Mouse (Mus musculus) B cell, adult 2 months (primary cell): ENCODE data around the gene Ak2.

Experiments used
- DNase-seq, 2 experiments: peaks; one replicate each; pipeline ENCODE4 v3.0.0; 2022

Ak2 gene

DNA sequence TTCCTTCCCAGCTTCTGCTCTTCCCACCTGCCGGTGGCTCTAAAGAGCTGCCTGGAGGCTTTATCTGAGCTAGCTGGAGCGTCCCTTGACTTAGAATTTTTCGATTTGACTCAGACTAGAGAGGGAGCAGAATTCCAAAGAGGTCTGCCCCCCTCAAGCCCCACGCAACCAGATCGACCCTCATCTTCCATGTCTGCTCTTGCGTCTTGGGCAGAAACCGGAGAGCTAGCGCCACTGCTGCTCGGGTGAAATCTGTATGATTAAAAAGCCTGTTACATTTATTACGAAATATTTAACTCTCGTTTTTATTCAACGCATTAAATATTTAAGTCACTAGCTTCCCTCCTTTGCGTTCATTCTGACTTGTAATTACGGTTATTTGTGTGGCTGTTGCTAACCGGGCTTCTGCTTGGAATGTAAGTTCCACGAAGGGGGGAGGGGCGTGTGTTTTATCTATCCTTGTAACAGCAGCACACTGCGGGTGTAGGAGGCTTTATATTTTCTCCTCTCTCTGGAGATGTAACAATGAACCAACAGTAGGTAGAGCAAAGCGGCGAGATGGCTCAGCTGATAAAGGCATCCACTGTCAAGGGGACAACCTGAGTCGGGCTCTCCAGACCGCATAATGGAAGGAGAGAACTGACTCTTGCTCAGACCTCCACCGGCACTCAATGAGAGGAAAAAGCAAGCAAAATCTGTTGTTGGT is 57.7 kb downstream of the Ak2 start:
- DNase-seq: peak in 1 of 2 experiments; percentile 23

DNA sequence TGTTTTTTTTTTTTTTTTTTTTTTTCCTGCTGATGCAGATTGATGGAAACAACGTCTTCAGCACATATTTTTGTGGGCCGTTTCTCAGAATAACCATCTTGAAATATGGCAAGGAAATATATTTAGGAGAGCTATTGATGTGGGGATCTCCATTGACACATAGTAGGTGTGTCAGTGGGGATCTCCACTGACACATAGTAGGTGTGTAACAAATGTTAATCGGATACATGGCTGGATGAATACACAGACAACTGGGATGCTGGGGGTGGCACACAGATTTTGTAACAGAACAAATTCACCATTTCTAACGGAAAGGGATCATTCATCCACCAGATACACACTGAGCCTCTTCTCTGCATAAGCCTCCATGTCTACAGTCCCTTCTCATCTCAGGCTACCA is 58.6 kb downstream of the Ak2 start:
- no peak for DNase-seq

DNA sequence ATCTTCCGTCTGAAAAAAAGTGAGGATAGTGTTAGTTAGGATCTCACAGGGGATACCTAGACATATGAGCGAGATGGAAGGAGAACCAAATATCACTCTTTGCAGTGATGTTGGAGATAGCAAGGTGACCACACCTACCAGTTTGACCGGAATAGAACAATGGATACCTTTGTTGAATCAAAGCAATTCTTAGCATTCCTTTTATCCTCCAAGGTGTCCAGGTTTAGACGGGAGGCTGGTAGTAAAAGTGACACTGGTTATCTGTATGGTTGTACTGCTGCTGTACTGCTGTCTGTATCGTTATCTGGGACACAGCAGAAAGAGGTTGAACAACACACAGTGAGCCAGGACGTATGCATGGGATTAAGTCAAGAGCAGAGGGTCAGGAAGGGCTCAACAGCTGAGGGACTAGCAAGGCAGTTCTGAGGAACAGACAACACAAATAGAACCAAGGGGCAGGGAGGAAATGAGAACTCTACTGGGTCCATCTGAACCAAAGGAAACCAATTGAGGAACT is 59.2 kb downstream of the Ak2 start:
- no peak for DNase-seq

DNA sequence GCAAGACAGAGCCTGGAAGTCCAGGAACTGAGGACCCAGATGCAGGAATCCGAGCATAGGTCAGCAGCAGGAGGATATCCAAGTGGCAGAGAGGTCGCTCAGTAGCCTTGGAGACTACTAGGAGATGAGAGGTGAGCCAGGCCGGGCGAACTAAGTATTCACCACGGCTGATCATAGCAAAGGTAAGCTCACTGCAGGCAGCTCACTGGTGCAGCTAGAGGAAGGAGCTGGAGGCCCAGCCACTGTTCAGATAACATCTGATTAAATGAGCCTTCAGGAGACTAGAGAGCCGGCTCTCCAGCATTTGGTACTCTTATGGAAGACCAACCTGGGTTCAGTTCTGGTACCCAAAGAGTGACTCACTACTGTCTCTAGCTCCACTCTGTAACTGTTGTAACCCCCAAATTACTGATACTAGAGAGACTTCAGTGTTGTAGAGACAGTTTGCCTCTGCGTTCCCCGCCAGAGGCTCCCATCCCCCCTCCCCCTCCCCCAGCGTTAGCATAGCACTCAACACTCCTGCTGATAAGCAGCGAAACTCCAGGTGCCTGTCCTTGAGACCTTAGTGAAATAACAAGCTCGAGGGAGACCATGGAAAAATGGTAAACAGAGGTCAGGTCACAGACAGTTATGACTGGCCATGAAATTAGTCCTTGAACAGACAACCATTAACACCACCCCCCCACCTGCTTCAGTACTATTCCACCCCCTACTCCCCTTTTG is 59.9 kb downstream of the Ak2 start:
- DNase-seq: no peak

DNA sequence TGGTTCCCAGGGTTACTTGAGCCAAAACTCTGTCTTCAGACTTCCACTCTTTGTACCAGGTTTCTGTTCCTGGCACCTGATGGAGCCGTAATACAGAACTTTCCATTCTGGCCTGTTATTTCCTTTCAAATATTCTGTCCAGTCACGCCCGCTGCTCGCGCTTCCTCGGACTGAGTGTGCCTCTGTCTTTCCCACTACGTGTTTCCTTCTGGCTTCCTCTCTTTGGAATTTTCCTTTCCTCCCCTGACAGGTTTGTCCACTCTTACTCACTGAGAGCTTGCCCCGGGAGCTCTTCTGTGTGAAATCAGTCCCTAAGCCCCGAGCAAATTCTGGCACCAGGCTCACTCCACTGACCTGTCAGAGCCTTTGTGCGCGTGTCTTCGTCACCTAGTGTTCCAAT is 63.0 kb downstream of the Ak2 start:
- no peak for DNase-seq

DNA sequence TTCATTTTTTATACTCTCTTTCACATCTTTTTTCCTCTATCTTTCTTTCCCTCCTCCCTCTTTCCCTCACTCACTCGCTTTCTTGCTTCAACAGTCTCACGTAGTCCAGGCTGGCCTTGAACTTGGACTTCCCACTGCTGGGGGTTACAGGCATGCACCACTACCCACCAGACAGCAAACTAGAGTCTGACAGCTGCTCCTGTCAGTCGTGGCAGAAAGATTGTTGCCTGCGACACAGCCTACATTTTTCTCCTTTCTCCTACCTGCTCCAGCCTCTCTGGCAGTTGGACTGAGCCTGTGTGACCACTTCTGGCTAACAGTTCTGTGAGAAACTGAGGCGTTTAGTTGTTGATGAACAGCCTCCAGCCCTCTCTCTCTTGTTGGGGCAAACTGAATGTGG is 63.8 kb downstream of the Ak2 start:
- no peak for DNase-seq

DNA sequence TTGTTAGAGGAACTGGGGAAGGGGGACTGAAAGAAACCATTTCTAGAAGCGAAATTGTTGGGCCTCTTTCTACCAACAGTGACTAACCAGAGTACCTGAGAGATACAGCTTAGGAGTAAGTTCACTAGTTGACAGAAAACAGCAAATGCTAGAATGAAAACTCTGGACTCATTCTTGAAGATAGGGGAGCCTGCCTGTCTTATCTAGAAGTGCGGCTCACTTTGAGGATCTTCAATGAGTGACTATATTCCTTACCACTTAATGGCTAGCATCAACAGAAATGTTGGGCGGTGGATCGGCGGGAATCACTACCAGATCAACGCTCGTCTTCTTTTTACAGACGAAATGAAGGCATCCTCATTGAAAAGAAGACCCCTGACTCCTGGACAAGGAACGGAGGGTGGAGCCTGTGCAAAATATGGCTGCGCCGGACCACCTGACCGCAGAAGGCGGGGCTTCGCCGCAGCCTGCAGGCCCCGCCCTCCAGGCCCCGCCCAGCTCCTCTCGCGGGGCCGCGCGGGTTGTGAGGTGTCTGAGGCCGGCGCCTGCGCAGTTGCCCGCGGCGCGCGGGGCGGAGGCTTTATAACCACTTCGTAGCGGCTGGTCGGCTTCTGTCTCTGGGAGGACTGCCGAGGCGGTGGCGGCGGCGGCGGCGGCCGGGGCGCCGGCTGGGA is 65.9 kb downstream of the Ak2 start:
- peak; percentile 98 to 99 for DNase-seq

DNA sequence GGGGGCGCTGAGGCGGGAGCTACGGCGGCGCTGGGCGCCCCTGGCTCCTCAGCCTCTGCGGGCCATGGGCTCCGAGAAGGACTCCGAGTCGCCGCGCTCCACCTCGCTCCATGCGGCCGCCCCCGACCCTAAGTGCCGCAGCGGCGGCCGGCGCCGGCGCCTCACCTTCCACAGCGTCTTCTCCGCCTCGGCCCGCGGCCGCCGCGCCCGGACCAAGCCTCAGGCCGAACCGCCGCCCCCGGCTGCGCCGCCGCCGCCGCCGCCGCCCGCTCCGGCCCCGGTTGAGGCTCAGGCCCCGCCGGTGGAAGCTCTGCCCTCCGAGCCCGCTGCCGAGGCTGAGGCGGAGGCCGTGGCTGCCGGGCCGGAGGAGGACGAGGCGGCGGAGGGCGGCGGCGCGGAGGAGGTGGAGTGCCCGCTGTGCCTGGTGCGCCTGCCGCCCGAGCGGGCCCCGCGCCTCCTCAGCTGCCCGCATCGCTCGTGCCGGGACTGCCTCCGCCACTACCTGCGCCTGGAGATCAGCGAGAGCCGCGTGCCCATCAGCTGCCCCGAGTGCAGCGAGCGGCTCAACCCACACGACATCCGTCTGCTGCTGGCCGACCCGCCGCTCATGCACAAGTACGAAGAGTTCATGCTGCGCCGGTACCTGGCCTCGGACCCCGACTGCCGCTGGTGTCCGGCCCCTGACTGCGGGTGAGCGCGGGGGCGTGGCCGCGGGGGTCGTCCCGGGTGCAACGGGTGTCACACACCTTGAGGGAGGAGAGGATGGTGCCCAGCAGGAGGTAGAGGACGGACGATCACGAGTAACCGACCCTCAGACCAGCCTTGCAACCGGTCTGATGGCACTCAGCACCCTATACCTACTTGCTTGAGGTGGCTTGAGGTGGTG is 66.7 kb downstream of the Ak2 start, which contains the start of gene Rnf19b:
Gene Rnf19b (plus strand): TSS at position 65 of the 886 bp plus-strand sequence.
- DNase-seq: peak; percentile 55 to 60

DNA sequence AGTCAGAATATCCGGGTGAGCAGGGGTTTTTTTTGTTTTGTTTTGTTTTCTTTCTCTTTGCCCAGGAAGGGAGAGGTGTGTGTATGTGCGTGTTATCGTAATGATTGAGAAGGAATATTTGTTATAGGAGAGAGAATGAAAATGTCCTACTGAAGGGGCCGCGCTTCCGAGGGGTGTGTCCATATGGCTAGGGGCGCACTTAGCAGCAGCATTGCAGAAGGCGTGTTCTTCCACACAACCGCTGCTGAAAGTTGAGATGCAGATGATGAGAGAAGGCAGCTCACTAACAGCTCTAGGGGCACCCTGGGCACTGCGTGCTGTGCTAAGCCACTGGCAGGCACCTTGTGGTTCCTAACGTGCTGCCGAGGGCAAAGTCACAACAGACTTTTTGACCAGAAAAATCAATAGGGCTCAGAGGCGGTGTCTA is 67.4 kb downstream of the Ak2 start:
- peak; percentile 49 to 52 for DNase-seq

DNA sequence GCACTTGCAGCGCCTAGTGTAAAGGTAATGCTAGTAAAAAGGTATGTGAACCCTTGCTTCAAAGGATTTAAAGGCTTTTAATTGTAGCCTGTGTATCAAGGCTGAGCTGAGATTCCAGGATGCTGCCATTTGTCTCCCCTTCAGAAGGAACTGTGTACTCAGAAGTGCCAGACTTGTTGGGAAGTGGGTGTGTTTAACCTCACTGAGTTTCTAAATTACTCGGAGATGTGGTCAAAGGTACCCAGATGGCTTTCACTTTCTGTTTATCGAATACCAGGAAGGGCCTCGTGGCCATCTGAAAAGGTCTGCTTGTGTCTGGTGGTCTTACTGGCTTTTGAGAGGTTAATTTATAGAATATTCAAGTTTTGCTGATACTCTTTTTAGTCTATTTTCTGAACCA is 68.2 kb downstream of the Ak2 start:
- peak; percentile 38 to 40 for DNase-seq
